Mouse (Mus musculus) skeletal muscle tissue, adult 2 months (tissue): ENCODE measurements around the gene Ghsr.
"Not testable (repeated sequence)": the region's sequence is repeated elsewhere in the genome, so short reads cannot be mapped to it uniquely, and the experiment has no call there.

Source experiments
- DNase-seq: peaks from one replicate; pipeline ENCODE4 v3.0.0-alpha.2; 2012; ENCODE audit warnings: low read depth, low spot score

Ghsr gene

GRCm38 (mm10) chr3:27371276-27371621, at the start of gene Ghsr:
TSS of gene Ghsr (plus strand) at chr3:27371351.
- DNase-seq = no peak

- no peak for DNase-seq
Measured at GRCm38 (mm10) chr3:27322591-27322990, 48.6 kb upstream of the Ghsr start.

- DNase-seq = no peak
Measured at GRCm38 (mm10) chr3:27323551-27323950, 47.6 kb upstream of the Ghsr start.

GRCm38 (mm10) chr3:27326633-27327191, 44.4 kb upstream of the Ghsr start:
- no peak for DNase-seq

DNA sequence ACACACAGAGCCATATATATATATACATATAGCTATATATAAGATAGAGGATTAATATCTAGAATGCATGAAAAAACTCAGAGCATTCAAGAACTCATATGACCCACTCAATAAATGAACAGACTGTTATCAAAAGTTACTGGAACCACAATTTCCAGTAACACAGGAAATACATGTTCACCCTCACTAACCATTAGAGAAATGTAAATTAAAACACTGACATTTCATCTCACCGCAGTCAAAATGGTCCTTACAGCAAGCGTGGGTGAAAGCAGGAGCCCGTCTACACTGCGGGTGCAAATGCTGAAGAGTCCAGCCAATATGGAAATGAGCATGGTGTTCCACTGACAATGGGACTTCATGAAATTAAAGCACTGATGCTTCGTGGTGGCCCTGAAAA, 40.4 kb upstream of the Ghsr start:
- DNase-seq = no peak

DNA sequence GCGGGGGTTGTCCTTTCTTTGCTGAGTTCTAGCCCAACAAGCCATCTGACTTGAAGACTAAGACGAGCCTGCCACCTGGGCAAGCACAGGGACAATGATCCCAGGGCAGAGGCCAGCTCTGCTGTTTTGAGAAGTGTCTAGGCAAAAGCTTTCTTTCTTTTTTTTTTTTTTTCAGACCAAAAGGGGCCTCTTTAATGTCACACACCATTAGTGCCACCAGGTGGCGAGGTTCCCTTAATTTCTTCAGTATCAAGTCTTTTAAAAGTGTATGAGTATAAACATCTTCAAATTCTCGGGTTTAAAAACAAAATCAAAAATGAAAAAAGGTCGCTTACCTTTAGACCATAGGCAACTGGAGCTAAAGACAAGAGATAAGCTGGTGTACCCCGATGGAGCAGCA, 32.7 kb upstream of the Ghsr start:
- DNase-seq = no peak

- DNase-seq = no peak
Measured at GRCm38 (mm10) chr3:27338887-27339286, 32.3 kb upstream of the Ghsr start.

DNA sequence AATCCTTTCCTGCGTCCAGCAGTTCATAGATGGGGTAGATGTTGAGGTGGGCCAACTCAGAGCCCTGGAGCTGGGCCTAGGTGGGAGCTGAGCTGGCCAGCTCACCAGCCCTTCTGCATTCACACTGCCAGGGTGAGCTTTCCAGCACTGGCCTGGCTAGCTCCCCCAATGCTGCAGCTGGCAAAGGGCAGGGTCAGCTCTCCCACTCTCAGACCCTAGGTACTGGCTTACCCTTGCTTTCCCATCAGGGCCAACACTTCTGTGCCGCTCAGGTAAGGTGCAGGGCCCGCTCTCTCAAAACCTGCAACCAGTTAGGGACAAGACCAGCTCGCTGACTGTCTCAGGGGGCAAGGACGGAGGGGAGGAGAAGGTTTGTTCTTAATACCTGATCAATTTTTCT, 30.4 kb upstream of the Ghsr start:
- no peak for DNase-seq

GRCm38 (mm10) chr3:27342462-27342861, 28.7 kb upstream of the Ghsr start:
- no peak for DNase-seq

GRCm38 (mm10) chr3:27345526-27345925, 25.6 kb upstream of the Ghsr start:
- no peak for DNase-seq

GRCm38 (mm10) chr3:27348462-27348861, 22.7 kb upstream of the Ghsr start:
- no peak for DNase-seq

DNA sequence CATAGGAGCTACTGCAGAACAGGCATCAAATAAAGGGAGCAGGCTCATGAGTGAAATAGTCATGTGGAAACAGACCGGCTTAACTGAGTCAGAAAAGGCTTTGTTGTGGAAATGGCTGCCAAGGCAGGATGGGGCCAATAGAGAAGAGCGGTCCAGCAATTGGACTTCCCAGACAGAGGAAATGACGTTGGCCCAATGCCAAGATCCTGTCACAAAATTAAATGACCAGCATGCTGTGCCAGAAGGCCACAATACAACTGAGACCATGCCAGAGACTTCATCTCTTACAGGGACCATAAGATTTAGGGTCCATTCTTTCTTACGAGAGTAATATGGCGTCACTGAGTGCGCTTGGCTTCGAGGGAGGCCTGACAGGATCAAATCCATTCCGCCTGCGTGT, 20.0 kb upstream of the Ghsr start:
- no peak for DNase-seq

DNA sequence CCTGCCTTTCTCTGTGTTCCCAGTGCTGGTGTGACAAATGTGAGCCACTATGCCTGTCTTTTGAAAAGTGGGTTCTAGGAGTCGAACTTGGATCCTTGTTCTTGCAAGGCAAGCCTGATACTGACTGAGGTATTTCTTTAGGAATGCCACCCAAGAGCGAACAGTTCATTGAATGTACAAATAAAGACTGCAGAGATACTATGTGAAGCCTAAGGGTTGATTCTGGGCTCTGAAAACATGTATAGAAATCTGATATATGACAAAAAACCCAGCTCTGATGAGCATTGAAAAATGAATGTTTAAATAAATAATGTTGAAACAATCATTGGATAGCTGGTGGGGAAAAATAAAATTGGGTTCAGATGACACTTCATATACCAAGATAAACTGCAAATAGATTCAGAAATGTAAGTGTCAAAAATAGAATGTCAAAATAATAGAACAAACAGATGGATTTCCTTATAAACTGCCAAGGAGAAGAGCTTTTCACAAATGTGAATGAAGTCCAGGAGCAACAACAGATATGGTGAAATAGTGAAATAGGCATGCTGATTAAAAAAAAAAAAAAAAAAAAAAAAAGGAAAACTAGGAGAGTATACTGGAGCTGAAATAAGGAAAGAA, 11.9 kb upstream of the Ghsr start:
- DNase-seq = no peak

- DNase-seq = no peak
Measured at GRCm38 (mm10) chr3:27370125-27370524, 1.0 kb upstream of the Ghsr start.

DNA sequence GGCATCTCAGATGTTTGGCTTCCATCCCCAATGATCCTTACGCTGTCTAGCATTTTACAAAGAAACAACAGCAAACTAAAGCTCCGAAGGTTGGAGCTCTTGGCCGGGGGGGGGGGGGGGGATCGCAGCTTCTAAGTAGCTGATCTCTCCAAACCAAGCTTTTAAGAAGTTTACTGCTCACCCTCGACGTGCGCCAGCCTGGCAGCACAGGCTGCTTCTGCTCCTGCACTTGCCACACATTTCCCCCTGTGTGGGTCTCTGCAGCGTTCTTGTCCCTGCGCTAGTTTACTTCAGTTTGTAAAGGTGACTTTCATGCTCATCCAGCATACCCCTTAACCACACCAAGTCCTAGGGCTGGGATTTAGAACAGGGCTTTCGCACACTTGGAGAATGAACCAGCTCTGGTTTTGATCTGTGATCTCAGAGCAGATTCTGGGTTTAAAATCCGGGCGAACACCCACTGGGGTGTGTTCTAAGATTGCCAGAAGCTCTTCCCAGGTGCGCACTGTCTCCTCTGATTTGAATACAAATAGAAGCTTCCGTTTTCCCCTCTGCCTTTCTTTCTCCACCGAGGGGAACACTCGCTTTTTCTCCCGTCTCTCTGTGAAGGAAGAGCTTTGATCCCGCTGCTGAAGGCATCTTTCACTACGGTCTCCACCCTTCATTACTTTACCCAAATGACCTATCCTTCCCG, 422 bp upstream of the Ghsr start:
- DNase-seq = no peak

DNA sequence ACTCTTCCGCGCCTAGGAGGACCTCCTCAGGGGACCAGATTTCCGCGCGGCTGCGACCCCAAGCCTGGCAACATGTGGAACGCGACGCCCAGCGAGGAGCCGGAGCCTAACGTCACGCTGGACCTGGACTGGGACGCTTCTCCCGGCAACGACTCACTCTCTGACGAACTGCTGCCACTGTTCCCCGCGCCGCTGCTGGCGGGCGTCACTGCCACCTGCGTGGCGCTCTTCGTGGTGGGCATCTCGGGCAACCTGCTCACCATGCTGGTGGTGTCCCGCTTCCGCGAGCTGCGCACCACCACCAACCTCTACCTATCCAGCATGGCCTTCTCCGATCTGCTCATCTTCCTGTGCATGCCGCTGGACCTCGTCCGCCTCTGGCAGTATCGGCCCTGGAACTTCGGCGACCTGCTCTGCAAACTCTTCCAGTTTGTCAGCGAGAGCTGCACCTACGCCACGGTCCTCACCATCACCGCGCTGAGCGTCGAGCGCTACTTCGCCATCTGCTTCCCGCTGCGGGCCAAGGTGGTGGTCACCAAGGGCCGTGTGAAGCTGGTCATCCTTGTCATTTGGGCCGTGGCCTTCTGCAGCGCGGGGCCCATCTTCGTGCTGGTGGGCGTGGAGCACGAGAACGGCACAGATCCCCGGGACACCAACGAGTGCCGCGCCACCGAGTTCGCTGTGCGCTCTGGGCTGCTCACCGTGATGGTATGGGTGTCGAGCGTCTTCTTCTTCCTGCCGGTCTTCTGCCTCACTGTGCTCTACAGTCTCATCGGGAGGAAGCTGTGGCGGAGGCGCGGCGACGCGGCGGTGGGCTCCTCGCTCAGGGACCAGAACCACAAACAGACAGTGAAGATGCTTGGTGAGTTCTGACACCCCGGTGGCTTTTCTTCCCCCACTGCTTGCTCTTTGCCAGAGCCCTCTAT, 837 bp downstream of the Ghsr start:
- no peak for DNase-seq

GRCm38 (mm10) chr3:27374396-27374795, 3.2 kb downstream of the Ghsr start:
- DNase-seq = no peak

- DNase-seq = no peak
Measured at GRCm38 (mm10) chr3:27377935-27378334, 6.8 kb downstream of the Ghsr start.

DNA sequence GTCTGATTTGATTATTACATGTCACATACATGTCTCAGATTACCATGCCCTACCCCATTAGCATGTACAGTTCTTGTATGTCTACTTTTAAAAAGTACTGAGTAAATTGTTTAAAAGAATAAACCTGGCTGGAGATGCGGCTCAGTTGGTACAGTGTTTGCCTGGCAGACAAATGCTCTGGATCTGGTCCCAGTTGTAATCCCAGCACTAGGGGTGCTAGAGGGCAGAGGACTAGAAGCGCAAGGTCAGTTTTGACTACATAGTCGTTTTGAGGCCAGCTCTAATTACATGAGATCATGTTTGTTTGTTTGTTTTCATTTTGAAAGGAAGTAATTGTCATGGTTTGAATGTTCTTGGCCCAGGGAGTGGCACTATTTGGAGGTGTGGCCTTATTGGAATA, 13.7 kb downstream of the Ghsr start:
- DNase-seq = no peak

DNA sequence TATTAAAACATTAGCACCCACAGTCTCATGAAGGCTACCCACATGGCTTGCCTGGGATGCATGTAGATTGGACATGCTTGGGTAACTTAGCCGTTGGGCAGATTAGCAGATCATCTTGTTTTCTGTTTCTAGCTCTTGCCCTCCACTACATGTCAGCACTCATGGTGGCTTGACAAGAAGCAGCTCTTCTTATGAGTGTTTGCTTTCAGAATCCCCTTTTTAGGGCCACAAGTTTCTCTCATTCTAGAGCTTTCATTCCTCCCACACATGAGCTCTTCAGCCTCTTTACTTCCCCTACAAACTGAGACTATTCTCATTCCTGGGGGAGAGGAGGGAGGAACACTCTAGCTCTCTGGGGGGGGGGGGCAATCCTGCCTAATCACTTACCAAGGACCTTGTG, 18.8 kb downstream of the Ghsr start:
- no peak for DNase-seq

- DNase-seq = not testable (repeated sequence)
Measured at GRCm38 (mm10) chr3:27400996-27401395, 29.8 kb downstream of the Ghsr start.

GRCm38 (mm10) chr3:27406440-27406839, 35.3 kb downstream of the Ghsr start:
- no peak for DNase-seq
